Mouse (Mus musculus) induced T-regulatory cell, adult 2 months (primary cell): ENCODE measurements around the gene Eefsec.

ENCODE experiments used
- DNase-seq: peaks from one replicate; pipeline ENCODE4 v3.0.0-alpha.2; 2012; ENCODE audit warnings: low read depth

Gene Eefsec

GRCm38 (mm10) chr6:88341182-88341581 is 105.2 kb downstream of the Eefsec start:
- no peak for DNase-seq

GRCm38 (mm10) chr6:88340761-88341160 is 105.6 kb downstream of the Eefsec start:
- DNase-seq = no peak

- DNase-seq = no peak
Observed at GRCm38 (mm10) chr6:88329336-88329735, 117.0 kb downstream of the Eefsec start.

GRCm38 (mm10) chr6:88321879-88322278 is 124.5 kb downstream of the Eefsec start:
- no peak for DNase-seq

- DNase-seq = no peak
Observed at GRCm38 (mm10) chr6:88321253-88321652, 125.1 kb downstream of the Eefsec start.

- DNase-seq = no peak
Observed at GRCm38 (mm10) chr6:88319735-88320134, 126.6 kb downstream of the Eefsec start.

GRCm38 (mm10) chr6:88315295-88315694 is 131.0 kb downstream of the Eefsec start:
- DNase-seq = no peak

GRCm38 (mm10) chr6:88313937-88314336 is 132.4 kb downstream of the Eefsec start:
- no peak for DNase-seq

- DNase-seq = no peak
Observed at GRCm38 (mm10) chr6:88311593-88311992, 134.7 kb downstream of the Eefsec start.

GRCm38 (mm10) chr6:88306100-88306746 is 140.1 kb downstream of the Eefsec start:
- DNase-seq = no peak

GRCm38 (mm10) chr6:88301234-88301633 is 145.1 kb downstream of the Eefsec start:
- DNase-seq = no peak

- no peak for DNase-seq
Observed at GRCm38 (mm10) chr6:88299491-88299890, 146.8 kb downstream of the Eefsec start.

- DNase-seq = no peak
Observed at GRCm38 (mm10) chr6:88292274-88292909, 153.9 kb downstream of the Eefsec start.

GRCm38 (mm10) chr6:88290129-88290766 is 156.1 kb downstream of the Eefsec start:
- DNase-seq = no peak

- DNase-seq = no peak
Observed at GRCm38 (mm10) chr6:88278141-88278540, 168.2 kb downstream of the Eefsec start.

- no peak for DNase-seq
Observed at GRCm38 (mm10) chr6:88277242-88277641, 169.1 kb downstream of the Eefsec start.

- DNase-seq = no peak
Observed at GRCm38 (mm10) chr6:88276221-88276620, 170.1 kb downstream of the Eefsec start.

- no peak for DNase-seq
Observed at GRCm38 (mm10) chr6:88274623-88275022, 171.7 kb downstream of the Eefsec start.

GRCm38 (mm10) chr6:88267970-88268369 is 178.4 kb downstream of the Eefsec start:
- no peak for DNase-seq

- DNase-seq = no peak
Observed at GRCm38 (mm10) chr6:88267068-88267467, 179.3 kb downstream of the Eefsec start.

- DNase-seq = no peak
Observed at GRCm38 (mm10) chr6:88266055-88266454, 180.3 kb downstream of the Eefsec start.

- no peak for DNase-seq
Observed at GRCm38 (mm10) chr6:88265355-88265754, 181.0 kb downstream of the Eefsec start.

- no peak for DNase-seq
Observed at GRCm38 (mm10) chr6:88262160-88262559, 184.2 kb downstream of the Eefsec start.
